Mouse (Mus musculus) mouse trophoblast stem cell (cell line): ENCODE measurements at regions not wholly inside any gene's neighbourhood (a gene's known extent, or its start where the extent isn't known, plus 50 kb on each side); places are given as distances from the start of the nearest gene placed in this dataset.
"Not testable (repeated sequence)": the region's sequence is repeated elsewhere in the genome, so short reads cannot be mapped to it uniquely, and the experiment has no call there.

ENCODE experiments used
- in situ Hi-C, 2 experiments: fragments of 300-500 bp; cut with MseI, MboI; formaldehyde crosslinking; loops; 2 replicates in 1 of 2; 3 replicates in 1 of 2; pipeline ENCODE4 v1.15.1; 2025

DNA sequence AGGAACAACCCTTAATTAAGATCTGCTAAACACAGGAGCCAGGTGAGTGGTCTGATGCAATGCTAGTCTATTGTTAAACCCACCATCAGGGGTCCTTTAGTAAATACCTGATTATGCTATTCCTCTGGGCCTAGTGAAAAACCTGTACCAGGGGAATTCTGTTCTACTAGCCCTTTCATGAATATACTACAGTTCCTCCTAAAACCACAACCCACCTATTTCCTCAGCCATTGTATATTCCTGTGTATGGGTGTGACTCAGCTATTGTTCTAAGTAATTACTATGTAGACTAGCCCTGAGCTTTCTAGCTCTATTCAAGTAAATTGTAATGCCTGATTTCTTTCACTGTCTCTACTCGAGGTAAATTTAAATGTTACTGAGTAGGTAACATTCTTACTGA is 57.0 kb upstream of the Egfem1 start:
- in situ Hi-C loops, result not testable (repeated sequence)

DNA sequence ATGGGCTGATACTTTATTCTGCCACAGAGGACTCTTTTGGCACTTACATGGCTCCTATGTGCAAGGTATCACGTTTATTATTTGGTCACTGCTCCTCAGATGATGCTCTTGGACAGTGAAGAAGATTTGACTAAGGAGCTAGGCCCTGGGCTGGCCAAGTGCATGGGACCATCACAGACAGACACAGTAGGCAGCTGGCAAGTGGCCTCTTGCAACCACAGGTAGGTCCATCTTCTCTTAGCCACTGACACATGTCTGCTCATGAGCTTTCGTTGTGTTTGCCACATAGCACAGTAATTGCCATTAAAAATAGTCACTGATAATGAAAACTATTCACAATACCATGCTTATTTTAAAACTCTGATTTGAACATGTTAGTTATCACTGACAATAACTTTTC is 54.1 kb upstream of the Egfem1 start:
- in situ Hi-C loops, result no loop called here

- in situ Hi-C loops, result loop anchor here (5.0 to 10.0 kb wide), 2 partner anchors 684 to 697 kb away; no protein-coding TSS in a partner anchor
These were observed 51.0 kb upstream of the Egfem1 start for GRCm38 (mm10) chr3:29030791-29031190.

- in situ Hi-C loops, result loop anchor here (5.0 to 10.0 kb wide), 2 partner anchors 683 to 695 kb away; no protein-coding TSS in a partner anchor
These were observed 50.0 kb upstream of the Egfem1 start for GRCm38 (mm10) chr3:29031811-29032210.
